Mouse (Mus musculus): ENCODE data around the gene Rgs18.

Gene Rgs18

DNA sequence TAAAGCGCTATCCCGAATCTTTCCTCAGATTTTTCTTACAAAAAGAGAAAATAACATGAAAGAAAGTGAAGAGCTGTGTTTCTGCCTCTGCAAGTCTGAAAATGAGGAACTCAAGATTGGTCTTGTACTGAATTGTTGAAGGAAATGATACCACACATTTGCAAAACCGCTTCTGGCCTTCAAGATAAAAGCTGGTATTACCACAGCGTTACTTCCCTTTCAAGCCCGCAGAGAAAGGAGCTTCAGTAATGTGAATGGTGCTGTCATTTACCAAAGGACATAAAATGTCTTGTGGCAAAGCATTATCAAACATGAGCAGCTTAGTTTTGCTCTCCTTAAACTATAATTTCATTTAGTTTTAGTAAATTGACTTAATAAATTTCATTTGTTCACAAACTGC, at the start of gene Rgs18:
Gene Rgs18, minus strand, starts transcription at position 105 of the 400 bp plus-strand sequence.
- Histone ChIP-seq H3K9me3 (ENCODE audit: low read length) (peaks cover 37% of the 10 kb centered on the region), H3K4me3 (replicated peaks; ENCODE audit: low read length) (no peak within 1 kb of the TSS), H3K27me3 (ENCODE audit: insufficient read depth, low read length) (no peaks in the 10 kb centered on the region), H3K36me3 (ENCODE audit: insufficient read depth, low read length) (no peaks in the 10 kb centered on the region), H3K4me1 (replicated peaks; ENCODE audit: low read depth, low read length) (no peaks in the 10 kb centered on the region)
- TF ChIP-seq POU5F1 (IDR thresholded peaks at IDR 0.05; ENCODE audit: borderline replicate concordance, low read length) (no peak), NANOG (IDR thresholded peaks at IDR 0.05; ENCODE audit: borderline replicate concordance, low read length) (no peak), CTCF (conservative IDR thresholded peaks at IDR 0.05; ENCODE audit: low read length) (no peak)

DNA sequence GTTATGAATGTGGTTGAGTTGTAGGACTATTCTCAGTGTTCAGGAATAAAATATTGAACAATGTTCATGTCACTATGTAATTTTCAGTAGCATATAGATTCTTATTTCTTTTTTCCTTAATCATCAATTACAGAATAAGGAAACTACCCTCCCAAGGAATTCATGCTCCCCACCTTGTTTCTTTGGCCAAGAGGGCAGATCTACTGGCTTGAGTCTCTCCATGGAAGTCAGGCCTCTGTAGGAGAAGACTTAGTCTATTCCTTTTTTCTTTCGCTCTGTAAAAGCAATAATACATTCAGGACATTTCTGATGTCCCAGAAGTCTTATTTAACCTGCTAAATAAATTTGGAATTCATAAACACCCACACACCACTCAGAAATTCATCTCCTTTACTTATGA, 841 bp downstream of the Rgs18 start:
- H3K9me3 ChIP-seq (ENCODE audit: low read length) = peaks cover 33% of the 10 kb centered on the region
- no peaks in the 10 kb centered on the region for H3K4me1 ChIP-seq (replicated peaks; ENCODE audit: low read depth, low read length)
- no peak overlapping the region for H3K4me3 ChIP-seq (replicated peaks; ENCODE audit: low read length)
- H3K36me3 ChIP-seq (ENCODE audit: insufficient read depth, low read length) = no peaks in the 10 kb centered on the region
- H3K27me3 ChIP-seq (ENCODE audit: insufficient read depth, low read length) = no peaks in the 10 kb centered on the region
- TF ChIP-seq CTCF (conservative IDR thresholded peaks at IDR 0.05; ENCODE audit: low read length) (no peak), POU5F1 (IDR thresholded peaks at IDR 0.05; ENCODE audit: borderline replicate concordance, low read length) (no peak), NANOG (IDR thresholded peaks at IDR 0.05; ENCODE audit: borderline replicate concordance, low read length) (no peak)

DNA sequence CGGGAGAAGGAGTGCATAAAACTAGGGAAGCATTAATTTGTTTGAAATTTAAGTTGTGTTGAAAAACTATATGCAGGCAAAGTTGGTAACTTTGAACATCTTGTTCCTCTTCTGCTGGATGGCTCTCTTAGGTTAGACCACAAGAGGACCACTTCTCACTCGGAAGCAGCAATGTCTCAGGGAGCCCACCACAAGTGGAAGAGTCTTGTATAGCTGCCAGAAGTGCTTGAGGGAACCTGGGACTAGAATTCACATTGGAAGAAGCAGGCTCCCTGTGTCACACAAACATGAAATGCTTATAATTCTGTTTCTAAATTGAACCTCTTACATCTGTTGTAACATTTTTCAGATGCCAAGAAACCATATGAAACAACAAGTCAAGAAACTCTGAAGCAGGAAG, 9.0 kb downstream of the Rgs18 start:
- Histone ChIP-seq H3K9me3 (ENCODE audit: low read length) (no peaks in the 10 kb centered on the region), H3K4me3 (replicated peaks; ENCODE audit: low read length) (no peak overlapping the region), H3K27me3 (ENCODE audit: insufficient read depth, low read length) (no peaks in the 10 kb centered on the region), H3K4me1 (replicated peaks; ENCODE audit: low read depth, low read length) (no peaks in the 10 kb centered on the region), H3K36me3 (ENCODE audit: insufficient read depth, low read length) (no peaks in the 10 kb centered on the region)
- no peak for TF ChIP-seq CTCF (conservative IDR thresholded peaks at IDR 0.05; ENCODE audit: low read length)
- TF ChIP-seq NANOG (IDR thresholded peaks at IDR 0.05; ENCODE audit: borderline replicate concordance, low read length) = no peak
- no peak for TF ChIP-seq POU5F1 (IDR thresholded peaks at IDR 0.05; ENCODE audit: borderline replicate concordance, low read length)

DNA sequence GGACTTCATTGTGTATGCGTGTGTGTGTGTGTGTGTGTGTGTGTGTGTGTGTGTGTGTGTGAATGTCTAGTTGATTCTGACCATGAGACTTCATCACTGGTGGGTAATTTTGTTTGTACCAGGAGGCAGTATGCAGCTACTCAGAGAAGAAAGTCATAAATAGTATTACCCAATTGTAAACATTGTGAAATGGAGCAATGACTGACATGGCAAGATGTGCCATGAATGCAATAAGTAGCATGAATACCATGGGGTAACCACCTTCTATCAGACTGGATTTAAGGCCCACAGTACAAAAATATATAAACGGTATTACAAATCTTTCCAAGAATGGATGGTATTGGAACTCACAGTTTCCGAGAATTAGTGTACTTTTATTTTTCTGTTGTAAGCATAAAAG, 14.4 kb downstream of the Rgs18 start:
- no peaks in the 10 kb centered on the region for H3K27me3 ChIP-seq (ENCODE audit: insufficient read depth, low read length)
- TF ChIP-seq POU5F1 (IDR thresholded peaks at IDR 0.05; ENCODE audit: borderline replicate concordance, low read length) (no peak), NANOG (IDR thresholded peaks at IDR 0.05; ENCODE audit: borderline replicate concordance, low read length) (no peak), CTCF (conservative IDR thresholded peaks at IDR 0.05; ENCODE audit: low read length) (no peak)
- H3K4me1 ChIP-seq (replicated peaks; ENCODE audit: low read depth, low read length) = no peaks in the 10 kb centered on the region
- no peak overlapping the region for H3K4me3 ChIP-seq (replicated peaks; ENCODE audit: low read length)
- H3K9me3 ChIP-seq (ENCODE audit: low read length) = no peaks in the 10 kb centered on the region
- no peaks in the 10 kb centered on the region for H3K36me3 ChIP-seq (ENCODE audit: insufficient read depth, low read length)

DNA sequence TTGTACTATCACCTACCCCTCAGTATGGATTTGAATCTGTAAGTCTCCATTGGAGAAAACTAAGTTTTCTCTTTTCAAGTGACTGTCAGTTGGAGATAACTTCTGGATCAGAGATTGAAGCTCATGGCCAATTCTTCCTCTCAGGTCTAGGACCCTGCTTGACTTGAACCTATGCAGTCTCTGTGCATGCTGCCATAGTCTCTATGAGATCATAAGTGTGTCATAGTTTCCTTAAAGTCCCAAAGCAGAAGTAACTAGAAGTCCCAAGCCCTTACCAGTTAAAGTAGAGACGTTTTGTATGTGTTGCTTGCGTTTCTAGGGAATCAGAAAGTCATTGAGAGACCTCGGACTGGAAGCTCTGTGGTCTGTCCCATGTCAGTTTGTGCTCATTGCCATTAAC, 24.5 kb downstream of the Rgs18 start:
- no peaks in the 10 kb centered on the region for H3K4me1 ChIP-seq (replicated peaks; ENCODE audit: low read depth, low read length)
- TF ChIP-seq NANOG (IDR thresholded peaks at IDR 0.05; ENCODE audit: borderline replicate concordance, low read length) (no peak), POU5F1 (IDR thresholded peaks at IDR 0.05; ENCODE audit: borderline replicate concordance, low read length) (no peak), CTCF (conservative IDR thresholded peaks at IDR 0.05; ENCODE audit: low read length) (no peak)
- no peaks in the 10 kb centered on the region for H3K36me3 ChIP-seq (ENCODE audit: insufficient read depth, low read length)
- H3K27me3 ChIP-seq (ENCODE audit: insufficient read depth, low read length) = no peaks in the 10 kb centered on the region
- H3K4me3 ChIP-seq (replicated peaks; ENCODE audit: low read length) = no peak overlapping the region
- peaks cover 14% of the 10 kb centered on the region for H3K9me3 ChIP-seq (ENCODE audit: low read length)

DNA sequence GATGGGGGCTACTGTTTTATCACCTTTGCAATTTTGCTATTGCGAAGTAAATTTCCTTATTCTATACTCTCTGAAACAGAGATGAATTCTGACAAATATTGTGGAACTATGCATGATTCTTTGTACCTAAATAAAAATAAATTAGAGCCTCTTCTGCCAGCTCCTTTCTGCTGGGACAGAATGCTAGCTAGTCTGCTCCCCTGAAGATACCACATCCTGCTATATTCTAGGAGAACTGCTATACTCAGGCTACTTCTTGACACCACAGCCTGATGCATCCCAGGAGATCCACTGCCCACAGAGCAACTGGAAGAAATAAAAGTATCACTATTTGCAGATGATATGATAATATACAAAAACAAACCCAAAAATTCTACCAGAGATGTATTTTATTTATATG, 29.1 kb downstream of the Rgs18 start:
- TF ChIP-seq POU5F1 (IDR thresholded peaks at IDR 0.05; ENCODE audit: borderline replicate concordance, low read length) = no peak
- no peak for TF ChIP-seq CTCF (conservative IDR thresholded peaks at IDR 0.05; ENCODE audit: low read length)
- no peak for TF ChIP-seq NANOG (IDR thresholded peaks at IDR 0.05; ENCODE audit: borderline replicate concordance, low read length)
- Histone ChIP-seq H3K36me3 (ENCODE audit: insufficient read depth, low read length) (no peaks in the 10 kb centered on the region), H3K27me3 (ENCODE audit: insufficient read depth, low read length) (no peaks in the 10 kb centered on the region), H3K9me3 (ENCODE audit: low read length) (peaks cover 12% of the 10 kb centered on the region), H3K4me3 (replicated peaks; ENCODE audit: low read length) (no peak overlapping the region), H3K4me1 (replicated peaks; ENCODE audit: low read depth, low read length) (no peaks in the 10 kb centered on the region)

DNA sequence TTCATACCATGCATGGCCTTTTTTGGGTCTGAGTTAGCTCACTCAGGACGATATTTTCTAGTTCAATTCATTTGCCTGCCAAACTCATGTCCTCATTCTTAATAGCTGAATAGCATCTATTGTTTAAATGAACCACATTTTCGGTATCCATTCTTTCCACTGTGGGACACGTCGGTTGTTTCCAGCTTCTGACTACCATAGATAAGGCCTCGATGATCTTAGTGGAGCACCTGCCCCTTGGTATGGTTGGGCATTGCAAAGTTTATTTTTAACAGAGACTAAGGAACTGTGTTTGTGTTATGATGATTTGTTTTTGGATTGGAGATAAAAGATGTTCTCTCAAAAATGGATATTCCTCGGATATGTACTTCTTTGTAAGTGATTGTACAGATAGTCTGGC, 37.5 kb downstream of the Rgs18 start:
- Histone ChIP-seq H3K4me3 (replicated peaks; ENCODE audit: low read length) (no peak overlapping the region), H3K9me3 (ENCODE audit: low read length) (peaks cover 37% of the 10 kb centered on the region), H3K4me1 (replicated peaks; ENCODE audit: low read depth, low read length) (no peaks in the 10 kb centered on the region), H3K36me3 (ENCODE audit: insufficient read depth, low read length) (no peaks in the 10 kb centered on the region), H3K27me3 (ENCODE audit: insufficient read depth, low read length) (no peaks in the 10 kb centered on the region)
- no peak for TF ChIP-seq POU5F1 (IDR thresholded peaks at IDR 0.05; ENCODE audit: borderline replicate concordance, low read length)
- TF ChIP-seq NANOG (IDR thresholded peaks at IDR 0.05; ENCODE audit: borderline replicate concordance, low read length) = no peak
- no peak for TF ChIP-seq CTCF (conservative IDR thresholded peaks at IDR 0.05; ENCODE audit: low read length)

DNA sequence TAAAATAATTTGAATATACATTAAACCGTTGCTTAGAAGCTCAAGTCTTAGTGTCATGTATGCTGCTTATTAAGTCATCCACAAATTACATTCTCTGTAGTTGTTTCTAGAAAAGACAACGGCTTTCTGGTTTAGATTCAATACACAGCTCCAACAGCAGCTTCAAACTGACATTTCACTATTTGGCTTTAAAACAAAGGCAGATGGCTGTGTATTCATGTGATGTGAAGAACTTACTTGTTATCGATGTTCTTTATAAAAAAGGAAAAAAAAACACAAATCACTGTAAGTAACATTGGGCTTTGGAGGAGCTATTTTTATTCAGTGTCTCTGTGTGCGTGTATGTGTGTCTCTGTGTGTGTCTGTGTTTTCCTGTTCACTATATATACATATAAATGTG, 54.5 kb downstream of the Rgs18 start:
- no peaks in the 10 kb centered on the region for H3K27me3 ChIP-seq (ENCODE audit: insufficient read depth, low read length)
- no peak for TF ChIP-seq NANOG (IDR thresholded peaks at IDR 0.05; ENCODE audit: borderline replicate concordance, low read length)
- no peak for TF ChIP-seq CTCF (conservative IDR thresholded peaks at IDR 0.05; ENCODE audit: low read length)
- TF ChIP-seq POU5F1 (IDR thresholded peaks at IDR 0.05; ENCODE audit: borderline replicate concordance, low read length) = no peak
- no peaks in the 10 kb centered on the region for H3K36me3 ChIP-seq (ENCODE audit: insufficient read depth, low read length)
- no peaks in the 10 kb centered on the region for H3K4me1 ChIP-seq (replicated peaks; ENCODE audit: low read depth, low read length)
- H3K4me3 ChIP-seq (replicated peaks; ENCODE audit: low read length) = no peak overlapping the region
- H3K9me3 ChIP-seq (ENCODE audit: low read length) = no peaks in the 10 kb centered on the region

DNA sequence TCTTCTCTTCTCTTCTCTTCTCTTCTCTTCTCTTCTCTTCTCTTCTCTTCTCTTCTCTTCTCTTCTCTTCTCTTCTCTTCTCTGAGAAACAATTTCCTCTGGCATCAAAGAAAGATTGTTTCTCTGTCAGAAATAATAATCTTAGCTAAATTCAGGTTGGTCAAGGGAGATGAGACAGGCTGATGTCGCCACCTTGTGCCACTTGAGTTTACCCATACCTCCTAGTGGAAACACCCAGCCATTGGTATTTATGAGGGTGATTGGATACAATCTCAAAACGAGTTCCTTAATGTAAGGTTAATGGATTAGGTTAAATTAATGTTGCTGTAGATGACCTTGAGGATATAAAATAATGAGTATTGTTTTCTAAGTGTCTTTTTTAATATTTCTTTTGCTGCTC, 70.9 kb downstream of the Rgs18 start:
- H3K36me3 ChIP-seq (ENCODE audit: insufficient read depth, low read length) = no peaks in the 10 kb centered on the region
- TF ChIP-seq POU5F1 (IDR thresholded peaks at IDR 0.05; ENCODE audit: borderline replicate concordance, low read length) (no peak), CTCF (conservative IDR thresholded peaks at IDR 0.05; ENCODE audit: low read length) (no peak), NANOG (IDR thresholded peaks at IDR 0.05; ENCODE audit: borderline replicate concordance, low read length) (no peak)
- no peaks in the 10 kb centered on the region for H3K9me3 ChIP-seq (ENCODE audit: low read length)
- no peak overlapping the region for H3K4me3 ChIP-seq (replicated peaks; ENCODE audit: low read length)
- no peaks in the 10 kb centered on the region for H3K4me1 ChIP-seq (replicated peaks; ENCODE audit: low read depth, low read length)
- H3K27me3 ChIP-seq (ENCODE audit: insufficient read depth, low read length) = no peaks in the 10 kb centered on the region

All from E14TG2a.4 (cell line).